Mouse (Mus musculus): ENCODE measurements around the gene Rhobtb3.
"Not testable (repeated sequence)": the region's sequence is repeated elsewhere in the genome, so short reads cannot be mapped to it uniquely, and the experiment has no call there.

The Rhobtb3 gene

DNA sequence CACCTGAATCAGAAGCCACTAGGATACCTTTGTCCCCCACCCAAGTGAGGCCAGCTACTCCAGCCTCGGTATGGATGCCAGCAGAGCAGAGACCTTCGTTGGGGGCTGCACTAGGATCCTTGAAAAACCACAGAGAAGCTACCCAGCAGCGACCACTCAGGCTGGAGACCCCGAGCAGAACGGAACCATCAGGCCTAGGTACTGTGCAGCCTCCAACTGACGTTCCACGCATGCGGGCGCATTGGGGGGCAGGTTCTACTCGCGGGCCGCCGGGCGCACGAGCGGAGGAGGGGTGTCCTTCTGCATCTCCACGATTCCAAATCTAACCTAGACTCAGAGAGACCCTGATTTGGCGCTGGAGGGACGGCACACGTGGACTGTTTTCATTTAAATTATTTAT is 13.7 kb downstream of the Rhobtb3 start:
- DNase-seq (ENCODE audit: extremely low read depth, low read depth, low spot score) = no peak

GRCm38 (mm10) chr13:75929071-75929470 is 14.7 kb downstream of the Rhobtb3 start:
- DNase-seq (ENCODE audit: extremely low read depth, low read depth, low spot score) = not testable (repeated sequence)

DNA sequence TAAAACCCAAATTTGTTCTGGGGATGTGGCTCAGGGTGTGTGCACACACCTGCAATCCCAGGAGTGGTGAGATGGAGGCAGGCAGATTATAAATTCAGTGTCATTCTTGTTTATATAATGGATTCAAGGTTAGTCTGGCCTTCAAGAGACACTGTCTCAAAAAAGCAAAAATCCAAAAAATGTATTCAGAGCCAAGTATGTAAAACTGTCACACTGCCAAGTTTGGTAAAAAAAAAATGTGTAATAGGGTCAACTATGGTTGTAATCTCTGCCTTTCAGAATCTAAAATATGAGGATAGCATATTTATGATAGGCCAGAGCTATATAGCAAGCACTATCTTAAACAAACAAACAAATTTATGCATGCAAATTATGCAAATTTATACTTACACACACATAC is 15.8 kb downstream of the Rhobtb3 start:
- DNase-seq (ENCODE audit: extremely low read depth, low read depth, low spot score) = no peak

DNA sequence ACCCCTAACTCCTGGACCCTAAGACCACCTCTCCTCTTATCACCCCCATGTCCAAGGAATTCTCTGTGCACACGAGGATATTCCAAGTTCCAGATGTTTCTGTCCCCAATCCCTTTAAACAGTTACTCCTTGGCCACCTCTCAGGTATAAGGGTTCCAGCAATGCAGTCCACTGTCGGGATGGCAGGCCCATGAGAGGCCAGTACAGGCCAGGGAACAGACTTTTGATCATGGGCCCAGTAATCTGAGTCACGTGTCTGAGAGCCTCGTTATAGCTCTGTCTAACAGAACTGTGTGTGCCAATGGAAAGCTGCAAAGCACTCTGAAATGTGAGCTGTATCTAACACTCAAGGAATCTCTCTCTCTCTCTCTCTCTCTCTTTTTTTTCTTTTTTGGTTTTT is 29.6 kb downstream of the Rhobtb3 start:
- no peak for DNase-seq (ENCODE audit: extremely low read depth, low read depth, low spot score)

GRCm38 (mm10) chr13:75908187-75908586 is 35.5 kb downstream of the Rhobtb3 start:
- DNase-seq (ENCODE audit: extremely low read depth, low read depth, low spot score) = no peak

DNA sequence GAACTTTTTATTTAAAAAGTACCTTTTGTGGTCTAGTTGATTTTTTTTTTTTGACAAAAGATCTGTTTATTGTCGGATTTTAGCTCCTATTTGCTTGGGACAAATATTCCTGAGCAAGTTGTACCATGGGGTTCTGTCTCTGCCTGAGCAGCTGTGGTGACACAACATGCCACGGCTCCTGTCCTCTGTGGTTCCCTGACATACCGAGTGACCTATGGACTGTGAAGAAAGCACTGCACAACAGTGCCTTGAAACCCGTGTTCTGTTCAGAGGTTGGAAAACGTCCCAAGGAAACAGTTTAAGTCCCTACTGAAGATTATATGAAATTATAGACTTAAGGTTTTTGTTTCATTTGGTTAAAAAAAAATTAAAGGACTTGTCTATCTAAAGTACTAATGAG is 36.6 kb downstream of the Rhobtb3 start:
- no peak for DNase-seq (ENCODE audit: extremely low read depth, low read depth, low spot score)

GRCm38 (mm10) chr13:75904660-75905059 is 39.1 kb downstream of the Rhobtb3 start:
- DNase-seq (ENCODE audit: extremely low read depth, low read depth, low spot score) = no peak

- DNase-seq (ENCODE audit: extremely low read depth, low read depth, low spot score) = not testable (repeated sequence)
Measured at GRCm38 (mm10) chr13:75900928-75901327, 42.8 kb downstream of the Rhobtb3 start.

DNA sequence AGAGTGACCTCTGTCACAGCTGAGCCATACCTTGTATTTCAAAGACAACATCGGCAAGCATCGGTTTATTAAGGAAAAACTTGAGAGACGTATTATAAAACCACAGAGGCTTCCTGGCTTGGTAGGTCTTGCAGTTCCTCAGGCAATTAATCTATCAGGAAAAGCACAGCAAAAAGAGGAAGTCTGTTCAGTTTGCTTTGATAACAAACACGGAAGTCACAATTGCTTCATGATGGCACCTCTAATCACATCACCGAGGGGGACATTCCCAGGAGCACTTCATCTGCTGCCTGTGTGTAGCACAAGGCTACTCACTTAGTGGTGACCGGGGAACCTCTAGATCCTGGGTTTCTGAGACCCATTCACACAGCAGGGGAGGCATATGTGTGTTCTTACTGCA is 50.8 kb downstream of the Rhobtb3 start:
- DNase-seq (ENCODE audit: extremely low read depth, low read depth, low spot score) = no peak

DNA sequence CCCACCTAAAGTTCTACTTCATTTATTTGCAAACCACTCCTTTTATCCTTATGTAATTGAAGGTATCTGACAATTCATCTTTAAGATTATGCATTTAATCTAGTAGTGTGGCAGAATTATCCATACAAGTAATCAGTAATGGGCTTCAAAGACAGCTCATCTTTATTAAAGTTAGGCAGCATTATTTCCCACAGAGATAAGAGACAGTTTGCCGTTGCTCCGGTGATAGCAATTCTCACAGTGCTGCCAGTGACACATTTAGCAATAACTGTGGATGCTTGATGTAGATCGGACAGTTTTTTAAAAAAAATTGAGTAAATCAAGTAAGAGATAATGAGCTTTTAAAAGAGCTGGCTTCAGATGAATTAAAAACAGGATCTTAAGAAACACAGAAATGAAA is 51.4 kb downstream of the Rhobtb3 start:
- no peak for DNase-seq (ENCODE audit: extremely low read depth, low read depth, low spot score)

DNA sequence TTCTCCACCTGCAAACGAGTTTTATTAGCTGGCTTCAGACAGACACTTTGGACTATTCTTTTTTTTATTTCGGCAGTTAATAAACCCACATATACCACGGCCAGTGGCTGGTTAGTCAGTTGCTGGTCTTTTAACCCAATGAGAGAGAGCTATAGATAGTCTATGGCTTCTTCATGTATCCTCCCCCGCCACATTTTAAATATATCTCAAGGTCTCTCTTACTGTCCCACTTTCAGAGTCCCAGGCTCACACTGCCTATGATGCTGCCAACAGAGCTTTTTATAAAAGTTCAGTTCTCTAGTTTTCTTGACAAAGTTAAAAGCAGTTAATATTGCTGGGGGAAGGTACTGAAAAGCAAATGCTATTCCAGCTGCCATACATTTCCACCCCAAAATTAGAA is 51.9 kb downstream of the Rhobtb3 start:
- DNase-seq (ENCODE audit: extremely low read depth, low read depth, low spot score) = no peak

DNA sequence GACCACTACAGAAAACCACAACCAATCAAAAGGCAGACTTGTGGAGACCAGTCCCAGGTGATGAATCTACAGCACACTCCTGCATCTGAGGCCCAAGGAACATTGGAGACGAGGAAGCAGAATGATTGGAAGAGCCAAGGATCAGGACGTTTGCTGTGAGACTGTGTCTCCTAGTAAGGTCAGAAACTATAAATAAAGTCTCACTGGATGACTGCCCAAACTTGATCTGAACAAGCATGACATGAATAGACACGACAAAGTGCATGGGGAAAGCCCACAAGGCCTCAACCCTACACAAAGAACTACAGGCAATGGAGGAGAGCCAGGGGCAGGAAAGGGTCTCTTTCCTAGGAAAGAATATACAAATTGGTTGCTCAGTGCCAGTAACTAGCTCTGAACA is 59.9 kb downstream of the Rhobtb3 start:
- no peak for DNase-seq (ENCODE audit: extremely low read depth, low read depth, low spot score)

DNA sequence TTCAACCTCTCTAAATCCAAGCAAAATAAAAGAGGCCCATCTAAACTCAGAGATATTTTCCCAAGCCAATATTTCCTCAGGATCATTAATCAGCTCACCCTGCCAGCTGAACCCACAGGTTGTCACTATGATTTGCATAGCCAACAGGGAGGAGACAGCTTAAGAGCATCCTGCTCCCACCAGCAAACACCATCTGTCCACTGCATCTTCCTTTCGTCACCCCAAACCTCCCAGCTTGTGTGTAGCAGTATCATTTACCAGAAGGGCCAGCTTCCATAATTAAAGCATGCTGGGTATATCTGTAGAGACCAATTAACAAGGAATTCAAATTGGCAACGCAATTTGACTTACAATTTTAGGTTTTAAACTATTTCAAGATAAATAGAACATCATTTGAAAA is 63.2 kb downstream of the Rhobtb3 start:
- no peak for DNase-seq (ENCODE audit: extremely low read depth, low read depth, low spot score)

DNA sequence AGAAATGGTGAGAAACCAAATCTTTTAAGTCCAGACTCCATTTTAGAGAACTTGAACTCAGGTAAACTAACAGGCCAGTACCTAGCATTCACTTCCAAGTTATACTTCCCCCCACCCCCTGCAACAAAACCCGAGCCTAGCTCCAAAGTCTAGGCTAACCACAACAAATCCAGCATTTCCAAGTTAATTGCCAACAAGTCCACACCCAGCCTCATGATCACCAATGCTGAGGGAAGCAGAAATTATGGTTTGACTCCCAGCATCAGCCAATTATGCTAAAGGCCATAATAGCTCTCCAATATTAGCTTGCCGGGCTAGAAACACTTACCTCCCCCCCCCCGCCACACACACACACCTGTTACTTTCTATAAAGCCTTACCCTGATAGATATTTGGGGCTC is 64.0 kb downstream of the Rhobtb3 start:
- DNase-seq (ENCODE audit: extremely low read depth, low read depth, low spot score) = no peak

DNA sequence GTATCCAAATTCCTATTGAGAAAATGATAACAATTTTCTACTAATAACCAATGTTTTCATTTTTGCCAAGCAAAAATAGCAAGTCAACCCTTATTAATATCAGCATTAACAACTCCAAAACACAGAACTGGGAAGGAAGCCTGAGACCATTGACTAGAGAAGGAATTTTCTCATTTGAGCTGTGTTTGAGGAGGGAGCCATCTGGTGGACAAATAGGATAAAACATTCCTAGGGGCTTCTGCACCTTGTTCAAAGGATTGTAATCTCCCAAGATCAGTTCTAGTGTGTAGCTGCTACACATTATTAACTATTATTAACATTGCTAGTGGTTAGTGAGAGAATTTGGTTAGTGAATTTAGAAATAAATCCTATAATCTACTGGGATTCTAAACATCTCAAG is 65.8 kb downstream of the Rhobtb3 start:
- no peak for DNase-seq (ENCODE audit: extremely low read depth, low read depth, low spot score)

DNA sequence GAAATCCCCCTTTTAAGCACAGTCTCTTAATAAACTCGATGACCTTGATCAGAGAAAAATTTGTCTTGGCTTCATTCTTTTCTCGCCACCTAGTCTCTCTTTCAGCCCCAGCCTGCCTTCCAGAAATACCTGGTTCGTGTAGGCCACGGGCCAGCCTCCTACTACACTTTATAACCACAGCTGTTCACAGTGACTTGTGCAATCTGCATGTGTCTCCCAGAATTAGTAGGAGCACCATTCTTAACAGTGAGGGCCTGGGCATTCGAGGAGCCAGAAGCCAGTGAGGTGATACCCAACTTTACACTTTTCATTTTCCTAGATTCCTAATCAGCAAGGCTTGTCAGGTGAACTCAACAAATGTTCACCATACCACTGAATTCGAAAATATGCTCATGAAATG is 67.1 kb downstream of the Rhobtb3 start:
- peak; percentile 31 for DNase-seq (ENCODE audit: extremely low read depth, low read depth, low spot score)

DNA sequence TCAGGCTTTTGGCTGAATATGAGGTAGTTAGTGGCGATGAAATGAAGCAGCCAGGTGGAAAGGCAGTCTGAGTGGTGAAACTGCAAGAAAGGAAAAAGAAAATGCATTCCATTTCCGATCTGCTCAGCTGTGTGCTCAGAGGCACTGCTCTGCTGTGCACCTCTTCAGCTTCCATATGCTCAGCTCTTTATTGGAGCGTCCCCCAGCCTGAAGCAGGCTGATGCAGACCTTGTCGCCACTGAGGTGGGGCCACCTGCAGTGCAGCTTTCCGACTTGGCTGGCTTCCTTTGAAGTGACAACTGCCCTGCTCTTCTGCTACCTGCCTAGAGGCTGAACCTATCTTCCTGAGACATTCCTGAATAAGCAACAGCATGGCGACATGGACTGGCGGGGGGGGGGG is 67.5 kb downstream of the Rhobtb3 start:
- not testable (repeated sequence) for DNase-seq (ENCODE audit: extremely low read depth, low read depth, low spot score)

DNA sequence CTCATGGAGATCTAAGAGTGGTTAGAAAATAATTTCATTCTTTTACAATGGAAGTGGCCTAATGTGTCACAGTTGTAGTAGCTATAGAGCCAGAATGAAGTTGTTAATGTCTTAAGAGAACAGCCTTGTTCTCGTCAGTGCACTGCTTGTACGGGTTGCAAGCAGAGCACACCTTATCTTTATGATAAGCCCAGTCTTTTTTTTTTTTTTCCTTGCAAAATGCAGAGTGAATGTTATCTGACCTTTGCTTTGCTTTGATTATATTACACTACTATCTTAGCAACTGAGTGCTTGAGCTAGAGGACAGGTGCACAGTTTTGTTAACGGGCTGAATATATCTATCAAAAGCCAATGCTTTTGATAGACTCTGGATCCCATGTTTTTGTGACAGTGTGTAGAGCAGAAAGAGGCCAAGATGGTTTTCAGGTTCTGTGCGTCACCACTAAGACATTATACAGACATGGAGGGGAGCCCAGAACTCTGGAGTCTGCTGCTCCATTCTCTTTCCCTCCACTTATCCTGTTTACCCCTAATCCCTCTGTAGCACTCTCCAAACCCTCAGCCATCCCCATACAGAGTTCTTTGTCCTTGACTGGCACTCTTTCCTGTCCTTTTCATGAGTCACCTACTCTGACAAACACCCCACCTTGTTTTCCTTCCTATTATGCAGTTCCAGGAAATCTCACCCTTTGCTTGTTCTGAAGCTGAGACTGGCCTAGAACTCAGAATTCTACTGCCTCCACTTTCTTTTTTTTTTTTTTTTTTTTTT is 68.9 kb downstream of the Rhobtb3 start:
- no peak for DNase-seq (ENCODE audit: extremely low read depth, low read depth, low spot score)

GRCm38 (mm10) chr13:75867876-75868275 is 75.8 kb downstream of the Rhobtb3 start:
- no peak for DNase-seq (ENCODE audit: extremely low read depth, low read depth, low spot score)

DNA sequence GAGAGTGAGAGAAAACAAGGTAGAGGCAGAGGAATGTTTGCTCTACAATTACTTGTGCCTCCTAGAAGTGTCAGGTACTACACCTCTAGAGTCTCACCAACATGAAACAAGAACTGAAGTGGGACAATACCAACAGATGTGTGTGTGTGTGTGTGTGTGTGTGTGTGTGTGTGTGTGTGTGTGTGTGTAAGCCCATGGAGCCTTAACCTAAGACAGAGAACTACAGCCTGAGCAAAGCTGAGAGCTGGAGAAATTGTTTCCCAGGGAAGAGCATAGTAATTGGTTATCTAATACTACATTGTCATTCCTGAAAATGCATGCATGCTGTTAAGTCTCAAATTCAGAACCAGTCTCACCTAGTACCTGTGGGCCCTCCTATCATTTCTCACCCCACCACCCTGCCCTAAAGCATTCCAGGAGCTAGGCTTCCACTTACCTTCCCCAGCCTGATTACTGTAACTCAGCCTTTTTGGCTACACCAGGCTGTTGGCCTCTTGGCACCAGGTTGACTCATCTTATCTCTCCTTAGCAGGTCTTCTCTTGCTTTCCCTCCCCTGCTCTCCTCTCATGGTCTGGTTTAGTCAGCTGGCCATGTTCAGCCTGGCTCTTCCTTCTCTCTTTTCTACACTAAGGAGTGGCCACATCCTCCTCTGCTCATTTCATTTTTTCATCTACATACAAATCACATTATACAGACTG is 78.1 kb downstream of the Rhobtb3 start:
- no peak for DNase-seq (ENCODE audit: extremely low read depth, low read depth, low spot score)

DNA sequence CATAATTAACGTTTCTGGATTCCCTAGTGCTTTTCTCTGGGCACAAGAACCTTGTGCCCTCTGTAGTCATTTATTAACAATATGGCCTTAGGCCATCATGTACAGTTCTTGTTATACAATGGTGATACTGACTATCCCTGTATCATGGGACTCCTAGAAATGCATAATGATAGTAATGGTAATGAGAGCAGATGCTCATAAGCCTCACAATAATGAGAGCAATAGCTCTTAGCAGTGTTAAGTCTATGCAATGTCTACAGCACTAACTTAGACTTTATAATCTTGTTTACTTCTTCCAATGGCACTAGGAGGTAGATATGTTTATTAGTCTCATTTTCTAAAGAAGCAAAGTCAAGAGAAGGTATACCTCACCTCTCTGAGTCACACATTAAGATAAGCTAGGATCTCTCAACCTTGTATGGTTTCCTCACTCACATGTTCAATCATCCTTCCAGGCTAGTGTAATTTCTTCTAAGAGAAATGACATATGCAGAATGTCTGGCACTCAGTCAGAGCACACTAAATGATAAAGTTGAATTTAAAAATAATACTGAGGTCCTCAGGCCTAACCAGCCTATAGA is 84.4 kb downstream of the Rhobtb3 start:
- no peak for DNase-seq (ENCODE audit: extremely low read depth, low read depth, low spot score)

GRCm38 (mm10) chr13:75853118-75853517 is 90.6 kb downstream of the Rhobtb3 start:
- no peak for DNase-seq (ENCODE audit: extremely low read depth, low read depth, low spot score)
